Comparison of ENCODE assay signal across 11 mouse cellular contexts in genomic region chr11:79069453-79070153, GRCm38 (mm10).
A peak's percentile ranks its signal among the peaks of the same experiment; 100 is the strongest.
DNase-seq lines count a peak whose midpoint lies in the region; ATAC-seq and TF ChIP-seq lines count a peak whose summit lies in the region.
"Had no signal": no experiment of that assay in that cellular context is flagged by ENCODE, and none has a peak within 500 bp of the region (broad histone marks: within the 10 kb centered on the region; RNA-seq: fewer than 3 reads in every experiment).

No protein-coding gene starts in this region.

- DNase-seq in heart, adult 8-10 months (ENCODE audit: low spot score): no peak
- peak; percentile 23 for DNase-seq in embryonic facial prominence, embryonic 11.5 days (ENCODE audit: low spot score)
- peak; percentile 19 for DNase-seq in hindbrain, postnatal 0 days (ENCODE audit: low spot score)
- peak; percentile 47 to 80 for DNase-seq in lung, postnatal 4 days
- no peak for DNase-seq in adrenal gland, postnatal 4 days (ENCODE audit: low spot score in 2 of 2)
- no peak for DNase-seq in layer of hippocampus, adult 18-20 months (ENCODE audit: low spot score in 2 of 2)
- DNase-seq in adrenal gland, adult 2 months: no peak
- DNase-seq: cerebellum, postnatal 36 days had no signal

- H3K4me2 ChIP-seq in heart, embryonic 13.5 days: peak overlapping the region; percentile 43
- no peak overlapping the region for H3K4me2 ChIP-seq in embryonic facial prominence, embryonic 11.5 days (ENCODE audit: low read depth, low read length)
- H3K4me2 ChIP-seq in hindbrain, postnatal 0 days (ENCODE audit: low read depth, low read length): no peak overlapping the region
- H3K4me2 ChIP-seq: neural tube, embryonic 12.5 days had no signal

- H3K27me3 ChIP-seq in heart, embryonic 13.5 days (replicated peaks): no peaks in the 10 kb centered on the region
- no peaks in the 10 kb centered on the region for H3K27me3 ChIP-seq in embryonic facial prominence, embryonic 11.5 days (ENCODE audit: control insufficient read depth, insufficient read depth, low read length)
- no peaks in the 10 kb centered on the region for H3K27me3 ChIP-seq in hindbrain, postnatal 0 days (ENCODE audit: insufficient read depth, low read length)
- H3K27me3 ChIP-seq: neural tube, embryonic 12.5 days had no signal

- peak; percentile 40; the same call in 1 of the 2 replicates for ATAC-seq in heart, embryonic 13.5 days (ENCODE audit: extremely low read depth, insufficient number of reproducible peaks, low FRiP score, low TSS enrichment)
- ATAC-seq in embryonic facial prominence, embryonic 11.5 days (replicated peaks; ENCODE audit: insufficient number of reproducible peaks, low FRiP score, low TSS enrichment, low read depth): no peak
- ATAC-seq in hindbrain, postnatal 0 days: peak; percentile 70
- ATAC-seq: activated CD4-positive, CD25-positive, alpha-beta regulatory T cell, adult 4 months had no signal

- H3K9me3 ChIP-seq in heart, embryonic 13.5 days: no peaks in the 10 kb centered on the region
- H3K9me3 ChIP-seq in embryonic facial prominence, embryonic 11.5 days (replicated peaks; ENCODE audit: control insufficient read depth, low read length): no peaks in the 10 kb centered on the region
- H3K9me3 ChIP-seq in hindbrain, postnatal 0 days (ENCODE audit: low read length): no peaks in the 10 kb centered on the region
- H3K9me3 ChIP-seq: neural tube, embryonic 12.5 days had no signal

- H3K4me3 ChIP-seq in heart, embryonic 13.5 days: no peak overlapping the region
- no peak overlapping the region for H3K4me3 ChIP-seq in embryonic facial prominence, embryonic 11.5 days (ENCODE audit: low read depth, low read length)
- H3K4me3 ChIP-seq in hindbrain, postnatal 0 days (ENCODE audit: low read length): no peak overlapping the region
- H3K4me3 ChIP-seq: neural tube, embryonic 12.5 days had no signal

- peaks cover 85% of the 10 kb centered on the region for H3K4me1 ChIP-seq in heart, embryonic 13.5 days
- H3K4me1 ChIP-seq in embryonic facial prominence, embryonic 11.5 days (ENCODE audit: control insufficient read depth, insufficient read depth, low read length): no peaks in the 10 kb centered on the region
- no peaks in the 10 kb centered on the region; the same call in 1 of the 2 replicates for H3K4me1 ChIP-seq in hindbrain, postnatal 0 days (ENCODE audit: insufficient read depth, low read length)

- 23% methylated on average over 9 of the region's 10 CpGs for WGBS in heart, embryonic 13.5 days
- WGBS in embryonic facial prominence, embryonic 11.5 days: 62% methylated on average over 10 of the region's 10 CpGs
- WGBS in hindbrain, postnatal 0 days: 30% methylated on average over 10 of the region's 10 CpGs

- peak overlapping the region; percentile 44 for H3K9ac ChIP-seq in heart, embryonic 13.5 days
- no peak overlapping the region for H3K9ac ChIP-seq in embryonic facial prominence, embryonic 11.5 days (replicated peaks; ENCODE audit: low read length)
- H3K9ac ChIP-seq in hindbrain, postnatal 0 days (replicated peaks; ENCODE audit: low read length): 0 out of 2 replicates have a peak overlapping the region, but pooled peaks have one; percentile 9
- H3K9ac ChIP-seq: neural tube, embryonic 12.5 days had no signal

- TF ChIP-seq CTCF in hindbrain, postnatal 0 days (IDR thresholded peaks at IDR 0.05; ENCODE audit: low read depth): no peak

- peak overlapping the region; percentile 69 for H3K27ac ChIP-seq in heart, embryonic 13.5 days (replicated peaks)
- no peak overlapping the region for H3K27ac ChIP-seq in embryonic facial prominence, embryonic 11.5 days (replicated peaks; ENCODE audit: low read depth, low read length)
- peak overlapping the region; percentile 54 for H3K27ac ChIP-seq in hindbrain, postnatal 0 days
- H3K27ac ChIP-seq: neural tube, embryonic 12.5 days had no signal

- H3K36me3 ChIP-seq in heart, embryonic 13.5 days: peaks cover 19% of the 10 kb centered on the region
- H3K36me3 ChIP-seq in embryonic facial prominence, embryonic 11.5 days (replicated peaks; ENCODE audit: control insufficient read depth, insufficient read depth, low read depth, low read length): no peaks in the 10 kb centered on the region
- no peaks in the 10 kb centered on the region for H3K36me3 ChIP-seq in hindbrain, postnatal 0 days (ENCODE audit: insufficient read depth, low read length)

Comparison
In these comparisons a context has a peak if more than half of its experiments do, and no peak if none do; other contexts are left out.
1. DNase-seq: peak in embryonic facial prominence, embryonic 11.5 days (single experiment), hindbrain, postnatal 0 days (single experiment) and lung, postnatal 4 days (2 of 2); none in heart, adult 8-10 months (single experiment), adrenal gland, postnatal 4 days (0 of 2), layer of hippocampus, adult 18-20 months (0 of 2) and adrenal gland, adult 2 months (single experiment).